Mouse (Mus musculus) activated CD4-positive, CD25-positive, alpha-beta regulatory T cell, adult 4 months (primary cell): ENCODE measurements around the gene 6030498E09Rik. TPM values are rescaled to one million over a fixed set of nuclear protein-coding genes. Genes with fewer than 3 reads are reported as not detected.

ENCODE experiments used
- ATAC-seq: one replicate; pipeline ENCODE4 v1.8.0; 2017
- polyA plus RNA-seq, 2 experiments: library from polyadenylated mRNA; unstranded; fragments of 100-300 nt; shearing (Covaris generic); gene quantifications; one replicate each; pipeline ENCODE4 v1.2.1; 2017

Gene 6030498E09Rik
- not detected for polyA plus RNA-seq

- ATAC-seq, result no peak
These were observed at the start of gene 6030498E09Rik for GRCm38 (mm10) chrX:38772478-38772877. TSS of gene 6030498E09Rik (plus strand) at chrX:38772671.

GRCm38 (mm10) chrX:38730081-38730480 is 42.4 kb upstream of the 6030498E09Rik start:
- ATAC-seq, result no peak

GRCm38 (mm10) chrX:38730639-38731038 is 41.8 kb upstream of the 6030498E09Rik start:
- no peak for ATAC-seq

DNA sequence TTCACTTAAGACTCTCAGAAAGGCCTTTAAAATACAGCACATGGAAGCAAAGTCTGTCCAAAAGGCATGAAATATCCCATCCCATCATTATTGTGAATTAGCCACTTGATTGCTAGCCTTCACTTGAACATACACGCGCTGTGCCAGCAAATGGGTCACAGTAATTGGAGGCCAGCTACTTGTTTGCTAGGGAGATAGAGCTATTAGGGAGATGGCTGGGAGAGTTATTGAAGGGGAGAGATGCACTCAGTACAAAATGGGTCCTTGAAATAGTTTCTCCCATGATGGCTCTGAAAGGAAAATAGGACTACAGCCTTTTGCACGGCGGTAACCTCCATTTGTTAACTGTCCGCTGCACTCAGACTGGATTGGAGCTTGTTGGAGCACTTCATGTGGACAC is 38.8 kb upstream of the 6030498E09Rik start:
- ATAC-seq, result no peak

DNA sequence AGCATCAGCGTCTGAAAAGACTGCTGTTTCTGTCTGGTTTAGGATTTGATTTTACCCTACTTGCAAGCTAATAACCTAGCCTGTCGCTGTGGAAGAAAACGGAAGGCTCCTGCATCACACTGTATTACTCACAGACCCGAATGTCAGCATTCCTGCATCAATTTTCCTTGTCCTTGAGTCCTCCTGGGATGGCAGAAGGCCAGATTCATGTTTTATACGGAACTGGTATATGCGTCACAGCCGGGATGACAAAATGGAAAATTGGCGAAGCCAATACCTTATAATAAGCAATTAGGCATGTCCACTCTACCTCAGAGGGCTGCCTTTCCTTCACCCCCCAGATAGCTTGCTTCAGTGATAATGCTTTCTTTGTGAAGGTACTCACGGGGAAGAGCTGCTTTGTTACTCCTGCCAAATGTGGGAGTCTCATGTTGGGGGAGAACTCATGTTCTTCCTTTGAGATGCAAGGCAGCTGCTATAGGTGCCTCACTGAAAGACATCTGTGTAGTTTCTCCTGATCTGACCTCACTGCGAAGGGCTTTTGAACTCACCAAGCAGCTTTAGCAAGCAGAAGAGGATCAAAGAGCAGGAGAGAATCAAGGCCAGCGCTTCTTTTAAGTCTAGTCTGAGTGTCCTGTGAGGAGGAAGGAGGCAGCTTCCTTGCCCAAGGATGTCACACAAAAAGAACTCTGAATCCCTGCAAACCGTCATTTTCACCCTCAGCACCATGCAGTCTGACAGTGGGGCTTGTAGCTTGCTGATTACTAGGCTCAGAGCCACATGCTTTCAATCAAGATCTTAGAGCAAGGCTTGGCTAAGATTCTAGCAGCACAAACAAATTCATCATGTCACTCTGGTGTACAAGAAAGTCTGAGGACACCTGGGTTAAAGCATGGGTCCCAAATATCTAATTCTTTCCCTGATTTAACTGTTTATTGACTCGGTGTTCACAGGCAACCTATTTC is 37.3 kb upstream of the 6030498E09Rik start:
- no peak for ATAC-seq

GRCm38 (mm10) chrX:38771453-38771852 is 1.0 kb upstream of the 6030498E09Rik start:
- ATAC-seq, result no peak

DNA sequence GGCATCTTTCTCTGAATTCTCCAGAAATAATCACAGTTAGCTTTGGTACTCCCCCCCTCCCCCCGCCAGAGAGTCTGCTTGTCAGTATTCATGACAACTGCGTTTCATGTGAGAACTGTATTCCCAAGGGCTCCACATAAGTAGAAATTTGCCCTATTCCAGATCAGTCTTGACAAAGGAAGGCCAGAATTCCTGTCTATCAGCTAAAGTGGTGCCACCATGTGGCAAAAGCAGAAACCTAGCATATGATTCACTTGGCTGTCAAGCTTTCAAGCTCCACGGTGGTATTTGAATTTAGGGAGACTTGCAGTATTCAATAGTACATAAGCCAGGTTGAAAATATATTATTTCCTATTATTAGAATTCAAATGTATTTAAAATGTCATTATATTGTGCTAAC is 585 bp upstream of the 6030498E09Rik start:
- ATAC-seq, result no peak

DNA sequence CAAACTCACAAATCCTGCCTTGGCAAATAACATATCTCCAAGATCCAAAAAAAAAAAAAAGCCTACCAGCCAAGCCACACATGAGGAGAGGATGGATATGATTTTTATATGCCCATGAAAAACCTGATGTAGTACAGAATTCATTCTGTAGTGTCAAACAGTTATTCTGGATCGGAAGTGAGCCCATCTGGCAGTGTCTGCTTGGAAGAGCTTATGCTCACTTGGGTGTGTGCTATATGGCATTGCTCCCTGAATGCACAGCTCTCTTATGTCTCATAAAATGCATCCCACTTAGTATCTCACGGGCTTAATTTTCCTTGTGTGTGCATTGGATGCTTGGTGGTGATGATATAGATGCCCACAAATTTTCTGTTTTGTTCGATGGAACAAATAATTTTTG is 21.9 kb downstream of the 6030498E09Rik start:
- ATAC-seq, result no peak

- ATAC-seq, result no peak
These were observed 41.5 kb downstream of the 6030498E09Rik start for GRCm38 (mm10) chrX:38813934-38814333.

GRCm38 (mm10) chrX:38816841-38817240 is 44.4 kb downstream of the 6030498E09Rik start:
- ATAC-seq, result no peak

GRCm38 (mm10) chrX:38958571-38958970 is 186.1 kb downstream of the 6030498E09Rik start:
- no peak for ATAC-seq

GRCm38 (mm10) chrX:38996265-38996664 is 223.8 kb downstream of the 6030498E09Rik start:
- ATAC-seq, result no peak

Other genes starting within 250 kb of the 6030498E09Rik start
- 10 to 100 TPM; 27.8 to 38.4 TPM for gene Cul4b, start 196.5 kb upstream of the 6030498E09Rik start, polyA plus RNA-seq
- 100 to 1,000 TPM; 124 to 127 TPM for gene Mcts1, start 172.1 kb upstream of the 6030498E09Rik start, polyA plus RNA-seq
- 10 to 100 TPM; 23.5 to 28.0 TPM for gene C1galt1c1, start 137.6 kb upstream of the 6030498E09Rik start, polyA plus RNA-seq